Mouse (Mus musculus): ENCODE results near the gene Tmem151b. TPM values are rescaled to one million over a fixed set of nuclear protein-coding genes. Genes with fewer than 3 reads are reported as not detected.

The Tmem151b gene
- total RNA-seq, 2 experiments from 2014 or later = 1.2 to 3.1 TPM

GRCm38 (mm10) chr17:45510871-45511270, 38.6 kb downstream of the Tmem151b start:
- no peak for DNase-seq

DNA sequence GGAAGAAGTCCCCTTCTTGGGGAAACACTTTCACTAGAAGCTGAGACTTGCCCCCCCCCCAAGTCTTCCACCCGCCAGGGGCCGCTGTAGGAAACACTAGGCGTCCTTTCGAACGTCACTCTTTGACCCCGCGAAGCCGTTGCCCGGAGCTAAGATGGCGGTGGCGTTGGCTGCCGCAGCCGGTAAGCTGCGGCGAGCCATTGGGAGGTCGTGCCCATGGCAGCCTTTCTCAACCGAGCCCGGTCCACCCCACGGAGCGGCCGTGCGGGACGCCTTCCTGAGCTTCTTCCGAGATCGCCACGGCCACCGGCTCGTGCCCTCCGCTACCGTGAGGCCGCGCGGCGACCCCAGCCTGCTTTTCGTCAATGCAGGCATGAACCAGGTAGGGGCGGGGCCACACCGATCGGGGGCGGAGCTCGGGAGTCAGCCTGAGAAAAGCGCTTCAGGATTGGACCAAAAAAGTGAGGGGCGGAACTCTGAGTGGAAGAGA, 42.7 kb downstream of the Tmem151b start, which contains the start of gene Aars2:
TSS of gene Aars2 (plus strand) at position 142 of the 490 bp plus-strand sequence.
- peak; percentile 97 for DNase-seq

DNA sequence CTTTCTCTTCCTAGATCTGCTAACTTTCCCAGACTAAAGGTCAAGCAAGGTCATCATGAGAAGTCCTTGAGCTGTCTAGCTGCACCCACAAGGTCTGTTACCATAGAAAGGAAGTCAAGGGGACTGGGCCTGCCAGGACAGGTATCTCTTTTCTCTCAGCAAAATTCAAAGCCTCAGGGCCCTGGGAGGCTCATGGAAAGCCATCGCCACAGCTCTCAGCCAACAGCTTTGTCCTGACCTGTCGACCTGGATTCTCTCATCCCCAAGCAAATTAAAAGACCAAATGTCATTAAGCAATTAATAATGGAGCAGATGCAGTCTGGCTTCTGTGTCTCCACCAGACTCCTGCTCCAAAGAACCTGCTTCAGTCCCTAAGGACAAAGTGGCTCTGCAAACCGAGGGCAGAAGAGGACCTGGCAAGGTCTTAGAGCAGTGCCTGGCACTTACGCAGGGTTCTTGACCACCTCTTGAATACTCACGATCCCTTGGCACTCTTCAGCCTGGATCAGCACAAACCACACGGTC, 43.5 kb downstream of the Tmem151b start:
- no peak for DNase-seq

DNA sequence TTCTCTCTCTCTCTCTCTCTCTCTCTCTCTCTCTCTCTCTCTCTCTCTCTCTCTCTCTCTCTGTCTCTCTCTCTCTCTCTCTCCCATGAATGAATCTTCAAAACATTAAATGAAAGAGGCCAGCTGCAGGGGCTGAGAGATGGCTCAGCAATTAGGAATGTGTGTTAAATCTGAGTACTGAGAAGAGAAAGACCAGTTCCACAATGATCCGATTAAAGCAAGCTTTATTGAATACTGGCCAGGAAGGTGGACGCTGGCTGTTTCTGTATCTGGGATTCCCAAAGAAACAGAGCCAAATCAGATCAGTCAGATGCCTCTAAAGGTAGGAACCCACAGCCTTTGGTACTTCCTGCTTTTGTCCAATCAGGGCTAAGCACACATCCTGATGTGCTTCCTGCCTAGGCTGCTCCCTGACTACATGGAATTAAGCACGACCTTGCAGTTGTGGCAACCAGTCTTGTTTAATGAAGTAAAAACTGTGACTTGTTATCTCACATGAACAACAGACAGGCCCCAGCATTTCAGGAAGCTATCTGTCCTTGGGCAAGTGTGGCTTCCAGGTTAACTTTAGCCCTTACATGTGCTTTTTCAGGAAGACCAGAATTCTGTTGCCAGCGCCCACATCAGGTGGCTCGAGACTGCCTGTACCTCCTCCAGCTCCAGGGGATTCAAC, 46.0 kb downstream of the Tmem151b start:
- DNase-seq = no peak

- no peak for DNase-seq
These were observed 47.2 kb downstream of the Tmem151b start for GRCm38 (mm10) chr17:45502324-45502723.

GRCm38 (mm10) chr17:45500981-45501380, 48.5 kb downstream of the Tmem151b start:
- DNase-seq = no peak

DNA sequence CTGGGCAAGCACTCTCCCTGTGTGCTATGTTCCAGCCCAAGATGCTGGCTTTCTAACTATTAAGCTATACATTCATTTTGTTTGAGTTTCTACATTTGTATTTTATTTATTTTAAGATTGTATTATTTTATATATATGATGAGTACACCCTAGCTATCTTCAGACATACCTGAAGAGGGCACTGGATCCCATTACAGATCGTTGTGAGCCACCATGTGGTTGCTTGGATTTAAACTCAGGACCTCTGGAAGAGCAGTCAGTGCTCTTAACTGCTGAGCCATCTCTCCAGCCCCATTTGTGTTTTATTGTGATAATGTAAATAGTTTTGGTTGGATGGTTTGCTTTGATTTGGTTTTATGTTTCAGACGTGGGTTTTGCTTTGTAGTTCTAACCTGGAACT, 50.0 kb downstream of the Tmem151b start:
- no peak for DNase-seq

- DNase-seq = no peak
These were observed 51.1 kb downstream of the Tmem151b start for GRCm38 (mm10) chr17:45498397-45498796.

GRCm38 (mm10) chr17:45495398-45495797, 54.1 kb downstream of the Tmem151b start:
- DNase-seq = no peak

Other genes starting within 250 kb of the Tmem151b start
- gene Cdc5l, start 115.9 kb downstream of the Tmem151b start, total RNA-seq (2021) = 10 to 100 TPM; 40.0 to 40.9 TPM
- gene Spats1, start 74.3 kb downstream of the Tmem151b start, total RNA-seq (2021) = under 1 TPM in 1 of 2 experiments, not detected in 1; 0.48 TPM
- 10 to 100 TPM; 17.6 to 22.6 TPM for gene Aars2, start 42.8 kb downstream of the Tmem151b start, total RNA-seq (2021)
- gene Tcte1, start 26.2 kb downstream of the Tmem151b start, total RNA-seq (2021) = not detected
- gene Nfkbie, start 6.0 kb upstream of the Tmem151b start, total RNA-seq (2021) = 1 to 10 TPM; 4.4 to 6.2 TPM
- 10 to 100 TPM; 65.9 TPM for gene Slc35b2, start 14.2 kb upstream of the Tmem151b start, total RNA-seq (2021)
- gene Hsp90ab1, start 23.6 kb upstream of the Tmem151b start, total RNA-seq (2021) = 1,000 to 10,000 TPM; 1,111 to 1,198 TPM
- gene Slc29a1, start 49.9 kb upstream of the Tmem151b start, total RNA-seq (2021) = 100 to 1,000 TPM; 130 to 145 TPM
- 1 to 10 TPM in 1 of 2 experiments, under 1 TPM in 1; 0.57 to 1.9 TPM for gene Mymx, start 52.4 kb upstream of the Tmem151b start, total RNA-seq (2021)
- gene Capn11, start 109.6 kb upstream of the Tmem151b start, total RNA-seq (2021) = under 1 TPM in 1 of 2 experiments, not detected in 1; 0.63 TPM
- gene Mrpl14, start 136.6 kb upstream of the Tmem151b start, total RNA-seq (2021) = 100 to 1,000 TPM; 131 to 137 TPM
- 10 to 100 TPM; 44.9 to 56.8 TPM for gene Tmem63b, start 137.2 kb upstream of the Tmem151b start, total RNA-seq (2021)
- not detected for gene 1600014C23Rik, start 184.2 kb upstream of the Tmem151b start, total RNA-seq (2021)